Mouse (Mus musculus) intestine, embryonic 14.5 days (tissue): Measurements from ENCODE around the gene Aff3. TPM values are rescaled to one million over a fixed set of nuclear protein-coding genes. Genes with fewer than 3 reads are reported as not detected.

Source experiments
- ATAC-seq: fragments of 200-750 bp; cut with Nextera tagmentation; replicated peaks from 2 replicates; pipeline ENCODE4 v1.8.0; 2017; ENCODE audit warnings: low read depth, moderate number of reproducible peaks, moderate TSS enrichment, moderate library complexity; ENCODE audit not compliant: low FRiP score, low TSS enrichment
- DNase-seq: peaks from one replicate; pipeline ENCODE4 v3.0.0-alpha.2; 2018; ENCODE audit warnings: low spot score
- H3K27ac ChIP-seq: fragments of 300-500 bp; sonication (generic); 2 replicates; pipeline ENCODE4 v1.5.1; 2014; ENCODE audit warnings: low read depth, mild to moderate bottlenecking, control low read depth
- H3K27me3 ChIP-seq: fragments of 300-500 bp; sonication (generic); replicated peaks from 2 replicates; pipeline ENCODE4 v1.6.1; 2014; ENCODE audit warnings: low read length, control low read depth; ENCODE audit not compliant: control insufficient read depth, insufficient read depth
- H3K36me3 ChIP-seq: fragments of 300-500 bp; sonication (generic); 2 replicates; pipeline ENCODE4 v1.6.1; 2014; ENCODE audit warnings: low read length, control low read depth; ENCODE audit not compliant: control insufficient read depth, insufficient read depth
- H3K4me1 ChIP-seq: fragments of 300-500 bp; sonication (generic); replicated peaks from 2 replicates; pipeline ENCODE4 v1.6.1; 2014; ENCODE audit warnings: low read length, control low read depth, mixed read lengths; ENCODE audit not compliant: control insufficient read depth, insufficient read depth
- H3K4me2 ChIP-seq: fragments of 300-500 bp; sonication (generic); 2 replicates; pipeline ENCODE4 v1.6.1; 2014; ENCODE audit warnings: low read length
- H3K4me3 ChIP-seq: fragments of 300-500 bp; sonication (generic); 2 replicates; pipeline ENCODE4 v1.5.1; 2014; ENCODE audit warnings: low read depth, low read length, control low read depth, mixed read lengths
- H3K9ac ChIP-seq: fragments of 300-500 bp; sonication (generic); 2 replicates; pipeline ENCODE4 v1.6.1; 2014; ENCODE audit warnings: mild to moderate bottlenecking, low read length
- H3K9me3 ChIP-seq: fragments of 300-500 bp; sonication (generic); 2 replicates; pipeline ENCODE4 v1.6.1; 2016; ENCODE audit warnings: low read length, control low read depth; ENCODE audit not compliant: control insufficient read depth
- WGBS: fragments of 180-500 bp; shearing (Covaris S2); extraction: QIAGEN DNeasy Blood & Tissue Kit; methylation state at CpG from one replicate; pipeline ENCODE4 v1.1.7; 2014; 5-methylcytosine and 5-hydroxymethylcytosine counted together
- polyA plus RNA-seq: library from polyadenylated mRNA; unstranded; fragments of >200 nt; fragmentation: Nextera tagmentation; extraction: Ambion mirVana; gene quantifications from 2 replicates; pipeline ENCODE4 v1.2.1, GENCODE M21; 2014

The Aff3 gene
- polyA plus RNA-seq, 1 experiment from 2014 or later: 8.6 TPM

- Histone ChIP-seq H3K9me3 (no peaks in the 10 kb centered on the region), H3K9ac (no peak overlapping the region), H3K27ac (no peak overlapping the region), H3K36me3 (no peaks in the 10 kb centered on the region), H3K4me2 (no peak overlapping the region), H3K27me3 (no peaks in the 10 kb centered on the region), H3K4me1 (peaks cover 17% of the 10 kb centered on the region; the same call in 1 of the 2 replicates), H3K4me3 (no peak overlapping the region)
- DNase-seq: no peak
- no peak for ATAC-seq
- 76% methylated on average over 12 of the region's 12 CpGs for WGBS
Measured at GRCm38 (mm10) chr1:38446152-38446820, 218.5 kb downstream of the Aff3 start.

- no peaks in the 10 kb centered on the region for H3K27me3 ChIP-seq
- 72% methylated on average over 3 of the region's 3 CpGs for WGBS
- H3K9ac ChIP-seq: no peak overlapping the region
- H3K4me3 ChIP-seq: no peak overlapping the region
- no peak for ATAC-seq
- no peaks in the 10 kb centered on the region for H3K36me3 ChIP-seq
- no peak for DNase-seq
- H3K27ac ChIP-seq: no peak overlapping the region
- no peaks in the 10 kb centered on the region for H3K9me3 ChIP-seq
- H3K4me1 ChIP-seq: peaks cover 37% of the 10 kb centered on the region
- H3K4me2 ChIP-seq: no peak overlapping the region
Measured at GRCm38 (mm10) chr1:38442887-38443286, 221.9 kb downstream of the Aff3 start.

- Histone ChIP-seq H3K4me1 (peaks cover 41% of the 10 kb centered on the region), H3K4me3 (no peak overlapping the region), H3K4me2 (no peak overlapping the region), H3K36me3 (no peaks in the 10 kb centered on the region), H3K9me3 (no peaks in the 10 kb centered on the region), H3K9ac (no peak overlapping the region), H3K27me3 (no peaks in the 10 kb centered on the region), H3K27ac (no peak overlapping the region)
- no peak for DNase-seq
- ATAC-seq: no peak
- 73% methylated on average over 9 of the region's 9 CpGs for WGBS
Measured at GRCm38 (mm10) chr1:38442479-38442878, 222.3 kb downstream of the Aff3 start.

GRCm38 (mm10) chr1:38441800-38442199, 223.0 kb downstream of the Aff3 start:
- 53% methylated on average over 2 of the region's 2 CpGs for WGBS
- Histone ChIP-seq H3K27me3 (no peaks in the 10 kb centered on the region), H3K4me3 (no peak overlapping the region), H3K4me2 (no peak overlapping the region), H3K27ac (no peak overlapping the region), H3K4me1 (peaks cover 44% of the 10 kb centered on the region), H3K9me3 (no peaks in the 10 kb centered on the region), H3K9ac (no peak overlapping the region), H3K36me3 (no peaks in the 10 kb centered on the region)
- ATAC-seq (no peak), DNase-seq (no peak)

GRCm38 (mm10) chr1:38440471-38440815, 224.3 kb downstream of the Aff3 start:
- ATAC-seq (no peak; the same call in 1 of the 2 replicates), DNase-seq (no peak)
- Histone ChIP-seq H3K4me2 (no peak overlapping the region), H3K9ac (no peak overlapping the region), H3K36me3 (no peaks in the 10 kb centered on the region), H3K4me3 (no peak overlapping the region), H3K9me3 (no peaks in the 10 kb centered on the region), H3K27me3 (no peaks in the 10 kb centered on the region), H3K4me1 (peaks cover 54% of the 10 kb centered on the region), H3K27ac (peak overlapping the region; percentile 20; the same call in 1 of the 2 replicates)
- WGBS: 49% methylated on average over 6 of the region's 6 CpGs

GRCm38 (mm10) chr1:38439751-38440470, 224.8 kb downstream of the Aff3 start:
- ATAC-seq (peak; percentile 55; the same call in 1 of the 2 replicates), DNase-seq (peak; percentile 67)
- peaks cover 54% of the 10 kb centered on the region for H3K4me1 ChIP-seq
- H3K27me3 ChIP-seq: no peaks in the 10 kb centered on the region
- no peaks in the 10 kb centered on the region for H3K36me3 ChIP-seq
- no peak overlapping the region for H3K4me3 ChIP-seq
- H3K9ac ChIP-seq: no peak overlapping the region
- H3K9me3 ChIP-seq: no peaks in the 10 kb centered on the region
- WGBS: 30% methylated on average over 4 of the region's 4 CpGs
- peak overlapping the region; percentile 16; the same call in 1 of the 2 replicates for H3K4me2 ChIP-seq
- H3K27ac ChIP-seq: peak overlapping the region; percentile 20; the same call in 1 of the 2 replicates

- DNase-seq (no peak), ATAC-seq (no peak)
- H3K4me2 ChIP-seq: peak overlapping the region; percentile 2; the same call in 1 of the 2 replicates
- WGBS: 31% methylated on average over 4 of the region's 4 CpGs
- H3K4me3 ChIP-seq: no peak overlapping the region
- no peaks in the 10 kb centered on the region for H3K36me3 ChIP-seq
- H3K27ac ChIP-seq: no peak overlapping the region
- H3K27me3 ChIP-seq: no peaks in the 10 kb centered on the region
- H3K4me1 ChIP-seq: peaks cover 52% of the 10 kb centered on the region
- H3K9ac ChIP-seq: no peak overlapping the region
- no peaks in the 10 kb centered on the region for H3K9me3 ChIP-seq
Measured at GRCm38 (mm10) chr1:38438447-38438846, 226.3 kb downstream of the Aff3 start.

GRCm38 (mm10) chr1:38437671-38438070, 227.1 kb downstream of the Aff3 start:
- no peak overlapping the region for H3K4me2 ChIP-seq
- no peak overlapping the region for H3K4me3 ChIP-seq
- peaks cover 52% of the 10 kb centered on the region for H3K4me1 ChIP-seq
- H3K9ac ChIP-seq: no peak overlapping the region
- H3K36me3 ChIP-seq: no peaks in the 10 kb centered on the region
- ATAC-seq: no peak
- no peak for DNase-seq
- H3K27me3 ChIP-seq: no peaks in the 10 kb centered on the region
- H3K9me3 ChIP-seq: no peaks in the 10 kb centered on the region
- H3K27ac ChIP-seq: no peak overlapping the region
- 53% methylated on average over 4 of the region's 4 CpGs for WGBS
